Mouse (Mus musculus) ovary, postnatal 10 days (tissue): Measurements from ENCODE around the gene Aldh1l1.
A peak's percentile ranks its signal among the peaks of the same experiment; 100 is the strongest.

Experiments
- DNase-seq: peaks from one replicate; pipeline ENCODE4 v3.0.0; 2022; ENCODE audit warnings: low spot score

The Aldh1l1 gene

DNA sequence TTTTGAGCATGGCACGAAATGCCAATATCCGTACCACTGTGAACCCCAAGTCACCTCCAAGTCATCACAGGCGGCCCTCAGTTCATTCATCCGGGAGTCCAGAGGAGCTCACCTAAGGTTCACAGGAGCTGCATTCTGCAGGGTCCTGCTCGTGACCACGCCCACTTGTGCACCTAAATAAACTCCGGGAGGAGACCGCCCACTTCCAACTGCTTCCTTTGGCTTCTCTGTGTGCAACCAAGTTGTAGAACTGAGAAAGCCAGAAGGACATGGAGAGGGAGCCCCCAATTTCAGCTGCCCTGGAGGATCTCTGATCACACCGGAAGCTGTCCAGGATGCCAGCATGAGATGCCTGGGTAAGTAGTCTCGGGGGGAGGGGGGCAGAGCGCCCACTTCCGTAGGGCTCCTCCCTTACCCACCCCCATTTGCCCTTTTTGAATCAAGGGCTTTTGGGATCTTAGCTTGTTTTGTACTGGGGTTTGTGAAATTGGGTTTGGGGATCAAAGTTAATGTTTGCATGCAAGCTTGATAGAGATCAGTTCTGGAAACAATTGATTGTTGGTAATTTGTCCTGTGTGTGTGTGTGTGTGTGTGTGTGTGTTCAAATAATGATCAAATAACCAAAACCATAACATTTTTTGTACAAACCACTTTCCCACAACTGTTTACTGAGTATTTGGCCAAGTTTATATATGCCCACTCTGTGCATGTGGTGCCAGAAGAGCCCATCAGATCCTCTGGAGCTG lies at the start of gene Aldh1l1:
TSS of gene Aldh1l1 (plus strand) at position 252 of the 746 bp plus-strand sequence.
- DNase-seq: no peak

DNA sequence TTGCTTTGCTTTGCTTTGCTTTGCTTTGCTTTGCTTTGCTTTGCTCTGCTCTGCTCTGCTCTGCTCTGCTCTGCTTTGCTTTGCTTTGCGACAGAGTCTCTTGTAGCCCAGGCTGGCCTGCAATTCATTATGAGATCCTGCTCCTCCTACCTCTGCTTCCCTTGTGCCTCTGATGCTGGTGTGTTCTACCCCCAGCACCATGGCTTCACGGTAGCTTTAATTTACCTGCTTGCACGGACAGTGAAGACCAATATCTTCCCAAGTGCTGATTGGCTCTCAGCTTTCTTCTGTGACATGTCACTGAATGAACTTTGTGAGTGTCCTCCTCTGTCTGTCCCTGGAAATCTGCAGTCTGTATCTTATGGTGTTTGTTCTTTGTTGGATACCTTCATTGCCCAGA lies 49.2 kb upstream of the Aldh1l1 start:
- DNase-seq: no peak

DNA sequence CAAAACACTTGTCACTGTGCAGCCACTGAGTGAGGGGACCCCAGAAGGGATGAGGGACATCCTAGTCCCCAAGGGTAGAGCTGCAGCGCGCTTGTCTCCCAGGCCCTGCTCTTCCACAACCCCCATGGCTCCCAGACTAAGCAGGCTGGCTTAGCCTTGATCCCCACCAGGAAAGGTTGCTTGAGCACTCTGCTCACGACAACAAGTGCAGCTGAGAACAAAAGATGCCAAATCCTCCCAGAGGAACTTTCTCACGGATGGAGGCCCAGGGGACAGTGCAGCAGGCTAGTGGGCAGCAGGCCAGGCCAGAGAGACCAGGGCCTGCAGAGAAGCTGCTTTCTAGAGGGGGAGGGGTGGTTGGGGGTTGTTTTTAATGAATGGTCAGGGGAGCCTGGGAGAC lies 39.3 kb upstream of the Aldh1l1 start:
- no peak for DNase-seq

GRCm38 (mm10) chr6:90450179-90450578 lies 36.0 kb upstream of the Aldh1l1 start:
- DNase-seq: peak; percentile 63

- DNase-seq: no peak
Measured at GRCm38 (mm10) chr6:90450697-90451096, 35.5 kb upstream of the Aldh1l1 start.

DNA sequence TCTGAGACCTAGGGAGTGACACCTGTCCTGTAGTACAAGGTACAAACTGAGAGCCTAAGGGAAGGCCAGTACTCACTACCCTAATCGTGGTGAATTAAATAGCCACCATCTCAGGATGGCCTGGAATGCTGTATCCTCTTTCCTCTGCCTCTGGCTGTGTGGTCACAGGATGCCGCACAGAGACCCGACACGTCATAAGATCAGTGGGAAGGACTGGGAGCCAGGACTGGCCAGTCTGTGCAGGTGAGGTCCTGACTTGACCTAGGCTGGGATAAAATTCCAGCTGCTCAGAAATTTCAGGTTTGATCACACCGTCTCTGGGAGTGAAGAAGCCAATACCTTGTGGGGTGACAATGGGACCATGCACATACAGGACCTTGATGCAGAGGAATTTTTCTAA lies 34.7 kb upstream of the Aldh1l1 start:
- no peak for DNase-seq

GRCm38 (mm10) chr6:90452603-90453002 lies 33.6 kb upstream of the Aldh1l1 start:
- DNase-seq: no peak

- DNase-seq: no peak
Measured at GRCm38 (mm10) chr6:90453751-90454150, 32.5 kb upstream of the Aldh1l1 start.

GRCm38 (mm10) chr6:90457421-90457820 lies 28.8 kb upstream of the Aldh1l1 start:
- no peak for DNase-seq

- no peak for DNase-seq
Measured at GRCm38 (mm10) chr6:90461181-90461580, 25.0 kb upstream of the Aldh1l1 start.

GRCm38 (mm10) chr6:90461771-90462170 lies 24.5 kb upstream of the Aldh1l1 start:
- DNase-seq: no peak

DNA sequence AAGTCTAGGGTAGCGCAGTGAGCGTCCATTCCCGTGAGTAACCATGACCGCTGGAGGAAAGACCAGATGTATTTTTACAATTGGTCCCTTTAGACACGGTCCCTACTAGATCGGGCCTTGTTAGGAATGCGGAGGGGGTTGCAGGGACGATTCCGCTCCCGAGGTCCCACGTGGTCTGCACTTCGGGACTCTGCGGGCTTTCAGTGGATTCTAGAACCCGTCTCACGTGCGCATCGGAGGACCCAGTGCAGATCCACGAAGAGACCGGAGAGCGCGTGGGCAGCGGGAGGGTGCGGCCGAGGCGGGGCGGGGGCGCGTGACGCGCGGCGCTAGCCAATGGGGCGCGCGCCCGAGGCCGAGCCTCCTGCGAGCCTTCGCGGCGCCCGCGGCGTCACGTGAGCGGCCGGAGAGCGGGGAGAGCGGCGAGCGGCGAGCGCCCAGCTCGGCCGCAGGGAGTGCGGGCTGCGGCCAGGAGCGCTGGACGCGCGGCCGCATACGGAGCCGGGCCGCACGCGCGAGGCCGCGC lies 24.0 kb upstream of the Aldh1l1 start, which contains the start of gene Klf15:
TSS of gene Klf15 (plus strand) at position 396 of the 526 bp plus-strand sequence.
- peak; percentile 50 for DNase-seq

- DNase-seq: no peak
Measured at GRCm38 (mm10) chr6:90462841-90463227, 23.4 kb upstream of the Aldh1l1 start.

DNA sequence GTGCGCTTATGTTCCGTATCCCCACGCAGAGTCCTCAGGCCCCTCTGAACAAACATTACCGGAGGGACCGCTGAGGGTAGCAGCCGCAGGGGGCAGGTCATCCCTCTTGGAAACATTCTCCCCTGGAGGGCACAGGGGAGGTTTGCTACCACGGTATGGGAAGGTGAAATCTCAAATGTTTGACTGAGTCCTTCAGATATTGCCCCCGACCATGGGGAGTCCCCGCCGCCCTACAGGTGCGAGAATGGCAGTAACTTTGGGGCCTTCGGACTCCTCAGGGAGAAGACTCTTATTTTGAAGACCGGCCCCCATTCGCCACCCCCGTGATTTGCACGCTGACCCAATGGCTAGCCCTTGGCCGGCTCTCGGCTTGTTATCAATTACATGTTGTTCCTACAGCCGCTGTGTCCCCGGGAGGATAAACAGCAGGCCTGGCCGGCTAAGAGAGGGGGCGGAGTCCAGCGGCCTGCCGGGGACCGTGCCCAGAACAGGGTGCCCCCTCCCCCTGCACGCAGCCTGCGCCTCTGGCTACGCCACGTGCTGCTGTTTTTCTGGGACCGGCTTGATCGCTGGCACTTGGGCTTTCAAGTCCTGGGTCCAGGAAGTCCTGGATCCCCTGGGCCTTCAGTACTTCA lies 22.9 kb upstream of the Aldh1l1 start:
- peak; percentile 75 for DNase-seq

DNA sequence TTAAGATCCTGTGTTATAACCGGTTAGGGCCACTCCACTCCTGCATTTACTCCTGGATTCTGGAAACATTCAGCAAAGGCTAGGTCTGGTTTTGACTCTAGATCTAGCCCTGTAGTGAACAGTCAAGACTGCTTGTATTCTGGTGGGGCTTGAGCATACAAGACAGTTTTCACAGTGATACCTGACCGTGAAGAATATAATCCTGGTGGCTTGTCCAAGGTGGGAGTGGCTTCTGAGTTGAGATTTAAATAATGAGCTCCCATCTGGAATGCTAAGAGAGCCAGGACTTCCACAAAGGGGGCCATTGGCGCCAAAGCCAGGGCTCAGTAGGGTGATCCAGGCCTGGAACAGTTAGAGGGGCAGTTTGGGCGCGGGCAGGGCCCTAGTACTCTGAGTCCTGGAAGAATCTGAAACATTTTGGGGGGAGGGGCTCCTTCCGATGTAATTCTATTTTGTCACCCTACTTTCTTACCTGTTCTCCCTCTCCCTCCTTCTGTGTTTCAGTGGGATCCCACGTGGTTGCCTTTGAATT lies 22.3 kb upstream of the Aldh1l1 start:
- no peak for DNase-seq

- DNase-seq: no peak
Measured at GRCm38 (mm10) chr6:90465028-90465640, 21.1 kb upstream of the Aldh1l1 start.

- DNase-seq: no peak
Measured at GRCm38 (mm10) chr6:90466079-90466478, 20.1 kb upstream of the Aldh1l1 start.

DNA sequence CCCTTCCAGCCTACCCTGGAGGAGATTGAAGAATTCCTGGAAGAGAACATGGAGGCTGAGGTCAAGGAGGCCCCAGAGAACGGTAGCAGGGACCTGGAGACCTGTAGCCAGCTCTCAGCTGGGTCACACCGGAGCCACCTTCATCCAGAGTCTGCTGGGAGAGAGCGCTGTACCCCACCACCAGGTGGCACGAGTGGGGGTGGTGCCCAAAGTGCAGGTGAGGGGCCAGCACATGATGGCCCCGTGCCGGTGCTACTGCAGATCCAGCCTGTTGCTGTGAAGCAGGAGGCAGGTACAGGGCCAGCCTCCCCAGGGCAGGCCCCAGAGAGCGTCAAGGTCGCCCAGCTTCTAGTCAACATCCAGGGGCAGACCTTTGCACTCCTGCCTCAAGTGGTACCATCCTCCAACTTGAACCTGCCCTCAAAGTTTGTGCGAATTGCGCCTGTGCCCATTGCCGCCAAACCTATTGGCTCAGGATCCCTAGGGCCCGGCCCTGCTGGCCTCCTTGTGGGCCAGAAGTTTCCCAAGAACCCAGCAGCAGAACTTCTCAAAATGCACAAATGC lies 19.3 kb upstream of the Aldh1l1 start:
- no peak for DNase-seq

DNA sequence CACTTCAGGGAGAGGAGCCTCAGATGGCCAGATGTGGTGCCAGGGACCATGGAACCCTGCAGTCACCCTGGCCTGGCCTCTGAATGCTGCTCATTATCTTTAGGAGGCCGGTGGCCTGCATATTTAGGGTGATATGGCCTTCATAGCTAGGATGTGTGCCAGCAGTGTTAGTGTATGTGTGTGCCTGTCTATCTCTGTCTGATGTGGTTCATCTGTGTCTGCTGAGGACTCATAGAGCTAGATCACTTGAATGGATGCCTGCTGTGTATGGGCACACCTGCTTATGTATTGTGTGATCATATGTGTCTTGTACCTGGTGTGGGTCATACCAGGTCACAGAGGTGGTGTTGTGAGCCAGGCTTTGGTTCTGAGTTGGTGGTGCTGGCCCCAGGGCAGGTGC lies 18.0 kb upstream of the Aldh1l1 start:
- no peak for DNase-seq

DNA sequence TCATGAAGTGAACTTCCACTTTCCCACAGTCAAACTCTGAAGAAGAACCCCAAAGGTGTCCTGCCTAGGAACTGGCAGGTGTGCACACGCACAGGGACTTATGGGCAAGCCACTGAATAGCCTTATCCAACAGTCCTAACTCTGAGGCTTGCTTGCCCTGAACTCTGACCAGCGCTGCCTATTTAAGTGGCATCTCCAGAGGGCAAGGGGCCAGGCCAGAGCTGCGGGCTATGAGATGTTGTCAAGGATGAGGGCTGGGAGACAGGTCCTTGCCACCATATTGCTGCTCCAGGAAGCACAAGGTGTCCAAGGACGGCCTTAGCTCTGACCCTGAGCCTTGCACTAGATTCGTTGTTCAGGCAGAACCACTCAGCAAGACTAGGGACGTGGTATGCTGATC lies 17.2 kb upstream of the Aldh1l1 start:
- no peak for DNase-seq

DNA sequence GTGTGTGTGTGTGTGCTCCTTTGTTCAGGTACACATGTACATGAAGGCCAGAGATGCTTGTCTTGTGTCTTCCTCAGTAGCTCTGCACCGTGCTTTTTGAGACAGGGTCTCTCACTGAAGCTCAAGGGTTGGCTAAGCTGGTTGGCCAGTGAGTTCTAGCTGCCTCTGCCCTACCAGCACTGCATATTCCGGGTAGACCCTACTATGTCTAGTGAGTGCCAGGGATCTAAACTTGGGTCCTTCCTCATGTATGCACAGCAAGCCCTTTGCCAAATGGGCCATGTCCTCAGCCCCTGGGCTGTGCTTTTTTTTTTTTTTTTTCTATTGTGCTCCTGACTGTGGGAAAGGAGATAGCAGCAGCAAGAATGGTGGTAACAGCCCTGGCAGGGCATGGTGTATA lies 16.0 kb upstream of the Aldh1l1 start:
- no peak for DNase-seq

- DNase-seq: no peak
Measured at GRCm38 (mm10) chr6:90470947-90471541, 15.2 kb upstream of the Aldh1l1 start.
